Mouse (Mus musculus) lung, postnatal 4 days (tissue): Measurements from ENCODE around the gene Trat1.
A peak's percentile ranks its signal among the peaks of the same experiment; 100 is the strongest.

Experiments used
- DNase-seq, 2 experiments: peaks; one replicate each; pipeline ENCODE4 v3.0.0; 2021

Gene Trat1

DNA sequence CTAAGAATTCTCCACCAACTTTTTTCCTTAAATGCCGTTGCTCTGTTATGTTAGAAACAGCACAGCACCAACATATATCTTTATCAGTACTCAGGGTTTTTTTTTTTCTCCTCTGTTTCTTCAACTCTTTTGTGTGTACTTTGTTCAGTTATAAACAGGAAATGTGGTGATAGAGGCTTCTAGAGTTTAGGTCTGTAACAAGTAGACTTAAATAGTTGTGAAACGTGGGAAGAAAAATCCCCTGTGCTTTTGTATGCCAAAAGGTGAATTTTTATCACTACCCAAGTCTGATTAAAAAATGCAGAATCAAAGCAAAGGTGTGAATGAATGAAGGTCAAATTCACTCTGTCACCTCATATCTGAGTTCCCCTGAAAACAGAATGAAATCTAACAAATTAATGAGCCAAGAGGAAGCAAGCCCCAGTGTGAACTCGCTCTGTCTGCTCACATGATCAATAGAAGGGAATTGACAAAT, at the start of gene Trat1:
Gene Trat1, minus strand, starts transcription at position 51 of the 475 bp plus-strand sequence.
- DNase-seq, result no peak

- DNase-seq, result no peak
These were observed 46.7 kb upstream of the Trat1 start for GRCm38 (mm10) chr16:48818524-48818923.

DNA sequence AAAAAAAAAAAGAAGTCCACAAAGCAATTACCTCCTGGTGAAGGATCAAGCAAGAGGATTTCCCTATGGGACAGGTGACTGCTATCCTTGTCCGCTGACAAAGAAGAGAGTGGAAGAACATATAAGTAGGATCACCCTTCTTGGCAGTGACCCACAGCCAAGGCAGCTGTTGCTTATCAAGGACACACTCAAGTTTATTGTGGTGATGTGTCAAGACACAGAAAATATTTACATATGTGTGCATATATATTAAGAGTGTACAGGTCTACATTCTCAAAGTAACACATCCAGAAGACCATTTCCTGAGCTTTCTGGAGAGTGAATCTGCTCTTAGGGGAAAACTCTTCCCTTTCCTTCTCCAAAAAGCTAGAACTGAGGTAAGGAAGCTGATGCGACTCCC, 44.9 kb upstream of the Trat1 start, which contains the start of gene Retnlb:
Gene Retnlb, plus strand, starts transcription at position 162 of the 400 bp plus-strand sequence.
- no peak for DNase-seq

DNA sequence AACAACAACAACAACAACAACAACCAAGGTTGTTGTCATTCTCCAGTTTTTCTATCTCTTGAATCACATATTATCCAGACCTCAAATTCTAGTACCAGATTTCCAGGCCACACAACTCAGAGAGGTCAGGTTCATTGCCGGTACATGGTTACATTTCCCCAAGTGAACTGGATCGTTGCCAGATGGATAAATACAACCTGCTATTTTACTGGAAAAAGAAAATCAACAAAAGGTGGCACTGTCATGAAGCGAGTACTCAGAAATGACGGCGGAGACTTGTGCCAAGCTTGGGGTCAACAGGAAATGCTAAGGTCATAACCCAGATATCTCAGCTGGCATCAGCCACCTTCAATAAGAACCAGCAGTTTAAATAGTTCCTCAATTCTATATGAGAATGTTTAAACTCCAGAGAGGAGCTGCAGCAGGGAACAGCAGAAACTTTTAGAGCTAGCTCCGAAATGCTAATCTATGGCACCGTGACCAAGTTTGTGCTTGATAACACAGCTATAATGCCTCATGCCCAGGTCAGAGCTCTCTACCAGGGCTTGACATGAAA, 40.1 kb upstream of the Trat1 start:
- DNase-seq, result no peak

DNA sequence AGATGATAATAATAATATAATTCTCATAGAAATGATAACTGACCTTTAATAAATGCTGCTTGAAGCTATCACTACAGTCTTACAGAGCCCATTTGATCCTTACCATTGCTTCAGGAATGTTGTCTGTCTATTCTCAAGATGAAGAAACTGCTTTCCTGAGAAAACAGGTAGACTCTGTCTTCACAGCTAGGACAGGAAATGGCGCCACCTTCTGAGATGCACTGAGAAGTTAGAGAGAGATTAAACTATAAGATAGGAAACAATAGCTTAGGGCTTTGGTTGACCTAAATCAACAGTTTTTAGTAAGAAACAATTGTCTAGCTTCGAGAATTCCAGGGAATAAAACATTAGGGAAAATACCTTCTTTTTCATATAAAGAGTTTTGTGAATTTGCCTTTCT, 37.6 kb upstream of the Trat1 start:
- no peak for DNase-seq

DNA sequence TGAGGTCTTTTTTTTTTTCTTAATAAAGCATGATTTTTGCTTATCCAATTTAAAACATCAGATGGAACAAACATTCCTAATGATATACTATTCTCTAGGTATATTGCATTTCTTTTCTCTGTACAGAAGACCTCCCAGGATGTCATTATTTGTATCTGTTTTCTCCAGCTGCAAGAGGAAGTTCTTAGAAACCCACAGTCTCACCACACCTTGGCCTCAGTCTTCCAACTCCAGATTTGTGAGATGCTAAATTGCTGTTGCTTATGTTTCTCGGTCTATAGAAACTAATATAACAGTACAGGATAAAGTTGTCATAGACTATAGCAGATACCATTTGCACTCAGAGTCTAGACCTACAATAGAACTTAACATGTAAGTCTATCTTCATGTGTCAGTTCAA, 34.7 kb upstream of the Trat1 start:
- no peak for DNase-seq

GRCm38 (mm10) chr16:48805412-48805811, 33.6 kb upstream of the Trat1 start:
- no peak for DNase-seq

DNA sequence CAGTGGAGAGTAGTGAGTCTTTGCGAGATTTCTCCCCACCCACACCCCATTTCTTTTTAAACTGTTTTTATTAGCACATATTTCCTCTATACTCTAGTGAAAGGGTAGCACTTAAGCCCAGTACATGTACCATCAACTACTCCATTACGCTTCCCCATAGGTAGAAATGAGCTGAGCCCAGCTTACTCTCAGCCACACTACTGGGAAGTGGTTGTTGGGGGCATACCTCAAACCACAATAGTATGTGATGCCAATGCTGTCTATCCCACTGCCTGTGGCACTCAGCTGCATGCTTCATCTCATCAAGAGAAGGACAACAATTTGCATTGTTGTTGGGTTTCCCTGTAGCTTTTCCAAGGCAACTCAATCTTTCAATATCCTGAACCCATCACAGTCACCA, 29.1 kb upstream of the Trat1 start:
- DNase-seq, result no peak

DNA sequence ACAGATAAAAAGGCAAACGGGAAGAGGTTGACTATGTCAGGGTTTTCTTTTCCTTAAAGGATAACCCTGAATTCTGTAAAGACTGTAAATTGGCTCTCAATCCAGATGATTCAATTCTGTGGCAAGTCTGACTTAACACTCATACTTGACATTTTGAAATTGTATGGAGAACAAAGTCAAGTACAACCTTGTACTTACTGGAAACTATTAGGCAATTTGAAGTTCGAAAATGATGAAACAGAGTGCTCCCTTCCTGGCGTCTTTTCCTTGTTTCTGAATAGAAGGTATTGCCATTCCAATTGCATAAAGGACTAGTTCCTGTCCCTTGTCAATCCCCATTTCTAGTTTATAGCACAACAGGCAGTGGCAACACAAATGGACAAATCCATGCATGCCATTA, 27.6 kb upstream of the Trat1 start:
- no peak for DNase-seq

- DNase-seq, result no peak
These were observed 26.5 kb upstream of the Trat1 start for GRCm38 (mm10) chr16:48798285-48798684.

- peak; percentile 17 to 28 for DNase-seq
These were observed 16.9 kb upstream of the Trat1 start for GRCm38 (mm10) chr16:48788704-48789185.

- no peak for DNase-seq
These were observed 14.4 kb upstream of the Trat1 start for GRCm38 (mm10) chr16:48786258-48786657.

- DNase-seq, result no peak
These were observed 5.4 kb upstream of the Trat1 start for GRCm38 (mm10) chr16:48777254-48777653.

- DNase-seq, result no peak
These were observed 2.6 kb downstream of the Trat1 start for GRCm38 (mm10) chr16:48769183-48769582.

- no peak for DNase-seq
These were observed 11.0 kb downstream of the Trat1 start for GRCm38 (mm10) chr16:48760643-48761481.

DNA sequence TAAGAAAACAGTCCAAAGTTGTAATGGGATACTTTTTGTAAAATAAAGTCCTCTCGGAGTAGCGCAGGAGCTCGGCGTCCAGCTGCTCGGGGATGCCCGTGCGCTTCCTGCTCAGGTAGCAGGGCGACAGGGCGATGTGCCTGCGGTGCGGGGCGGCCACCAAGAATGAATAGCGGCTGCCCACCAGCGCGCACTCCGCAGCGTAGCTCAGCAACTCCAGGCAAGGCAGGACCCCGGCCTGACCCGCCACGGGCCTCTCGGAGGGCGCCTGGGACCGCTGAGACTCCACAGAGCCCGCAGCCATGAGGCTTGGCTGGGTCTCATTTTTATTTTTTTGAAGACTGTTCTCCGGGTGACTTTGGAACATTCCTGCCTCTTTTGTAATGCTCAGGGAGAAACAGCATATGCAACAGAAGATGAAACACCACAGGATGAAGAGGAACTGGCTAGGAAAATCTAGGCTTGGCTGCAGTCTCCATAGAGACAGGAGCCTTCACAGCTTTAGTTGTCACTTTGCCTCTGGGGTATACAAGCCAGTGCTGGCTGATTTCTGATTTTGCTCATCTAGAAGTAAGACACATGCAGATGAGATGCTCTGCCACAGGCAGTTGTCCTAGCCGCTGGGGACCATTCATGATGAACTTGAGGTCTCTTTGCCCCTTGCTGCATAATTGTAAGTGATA, 21.5 kb downstream of the Trat1 start:
- no peak for DNase-seq

- DNase-seq, result no peak
These were observed 26.4 kb downstream of the Trat1 start for GRCm38 (mm10) chr16:48745418-48745817.

- DNase-seq, result no peak
These were observed 26.8 kb downstream of the Trat1 start for GRCm38 (mm10) chr16:48745011-48745410.

GRCm38 (mm10) chr16:48741549-48741948, 30.3 kb downstream of the Trat1 start:
- DNase-seq, result no peak

DNA sequence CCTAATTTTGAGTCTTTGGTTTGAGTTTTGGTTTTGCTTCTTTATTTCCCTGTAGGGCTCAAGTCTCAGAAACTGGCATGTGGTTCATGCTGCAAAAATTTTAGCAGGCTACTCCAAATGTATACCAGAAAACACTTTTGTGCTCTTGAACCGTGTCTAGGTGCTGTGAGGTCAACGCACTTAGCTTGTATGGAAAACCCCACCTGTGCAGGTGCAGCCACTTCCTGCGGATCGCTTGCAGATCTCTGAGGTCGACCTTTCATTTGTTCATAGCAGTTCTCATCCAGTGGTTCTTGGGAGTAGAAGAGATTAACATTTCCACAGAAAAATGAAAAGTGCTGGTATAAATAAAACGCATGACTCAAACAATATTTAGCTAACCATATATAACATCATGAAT, 31.8 kb downstream of the Trat1 start:
- no peak for DNase-seq

DNA sequence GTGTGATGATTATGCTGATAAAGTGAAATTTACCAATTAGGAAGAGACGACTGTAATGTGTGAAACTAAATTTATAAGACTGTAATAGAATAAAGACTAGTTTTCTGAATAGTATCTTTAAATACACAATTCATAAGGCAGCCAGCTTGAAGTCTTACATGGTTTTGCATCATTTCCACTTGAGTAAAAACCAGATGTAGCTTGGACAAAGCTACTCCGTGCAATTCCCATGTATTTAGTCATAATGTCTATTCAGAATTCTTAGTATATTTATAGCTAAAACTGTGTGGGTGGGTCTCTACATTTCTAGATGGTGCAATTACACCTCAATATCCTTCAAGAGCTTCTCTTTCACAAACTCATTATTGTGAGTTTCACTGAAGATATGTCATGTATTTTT, 33.4 kb downstream of the Trat1 start:
- DNase-seq, result no peak

GRCm38 (mm10) chr16:48736890-48737289, 34.9 kb downstream of the Trat1 start:
- DNase-seq, result no peak

GRCm38 (mm10) chr16:48720259-48720658, 51.6 kb downstream of the Trat1 start:
- DNase-seq, result no peak

DNA sequence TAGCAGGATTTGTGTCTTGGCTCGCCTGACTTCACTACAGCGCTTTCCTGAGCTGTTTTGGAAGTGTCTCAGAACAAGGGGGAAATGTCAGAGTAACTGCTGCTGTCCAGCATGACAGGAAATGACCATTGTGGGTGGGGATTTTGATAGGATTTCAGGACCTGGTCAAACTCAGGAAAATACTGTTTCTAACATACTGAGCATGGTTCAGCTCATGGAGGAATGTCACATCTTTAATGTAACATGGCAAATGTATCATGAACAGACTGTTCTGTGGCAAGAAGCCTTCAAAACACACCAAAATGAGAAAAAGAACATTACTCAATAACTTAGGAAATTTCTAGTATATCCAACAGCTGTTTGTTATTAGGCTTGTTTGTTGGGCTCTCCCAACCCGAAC, 52.1 kb downstream of the Trat1 start:
- no peak for DNase-seq
